Mouse (Mus musculus): ENCODE results near the gene Ap1b1.

Ap1b1 gene

GRCm38 (mm10) chr11:5000241-5000640, 13.6 kb downstream of the Ap1b1 start:
- Histone ChIP-seq H3K27me3 (ENCODE audit: control insufficient read depth, insufficient read depth, low read length, poor library complexity, severe bottlenecking) (no peaks in the 10 kb centered on the region), H3K36me3 (ENCODE audit: control insufficient read depth, insufficient read depth, low read length, poor library complexity, severe bottlenecking) (peaks cover 2% of the 10 kb centered on the region; the same call in 1 of the 2 replicates)
- no peak for DNase-seq (ENCODE audit: low read depth, low spot score)

DNA sequence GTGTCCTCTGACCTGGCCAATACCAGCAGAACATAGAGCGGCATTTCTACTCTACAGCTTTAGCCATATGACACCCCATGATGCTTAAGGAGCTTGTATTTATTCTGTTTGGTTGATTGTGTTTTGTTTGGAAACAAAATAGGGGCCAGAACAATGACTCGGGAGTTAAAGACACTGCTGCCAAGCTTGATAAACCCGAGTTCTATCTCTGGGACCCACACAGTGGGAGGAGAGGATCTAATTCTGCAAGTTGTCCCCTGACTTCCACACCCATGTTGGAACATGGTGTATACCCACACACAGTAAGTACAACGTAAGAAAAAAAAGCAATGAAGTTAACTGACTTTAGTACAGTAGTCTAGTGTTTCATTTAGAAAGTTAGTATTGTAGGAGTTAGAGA, 16.2 kb downstream of the Ap1b1 start:
- DNase-seq (ENCODE audit: low read depth, low spot score), result no peak
- H3K36me3 ChIP-seq (ENCODE audit: control insufficient read depth, insufficient read depth, low read length, poor library complexity, severe bottlenecking), result peaks cover 2% of the 10 kb centered on the region; the same call in 1 of the 2 replicates

DNA sequence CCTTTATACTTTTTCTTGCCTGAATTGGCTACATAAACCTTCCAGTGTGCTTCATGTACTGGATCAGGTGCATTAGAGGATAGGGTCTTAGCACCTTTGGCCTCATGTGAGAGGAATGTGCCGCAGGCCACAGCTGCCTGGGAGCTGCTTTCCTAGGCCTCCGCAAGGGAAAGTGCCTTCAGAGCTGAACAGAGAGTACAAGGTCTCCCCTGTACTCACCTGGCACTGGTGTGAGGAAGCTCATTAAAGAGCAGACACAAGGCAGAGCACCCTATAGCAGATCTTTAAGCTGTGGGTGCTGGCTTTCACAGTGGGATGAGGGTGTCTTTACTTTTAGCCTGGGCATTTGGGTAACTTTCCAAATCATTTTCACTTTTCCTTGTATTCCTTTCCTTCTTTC, 18.9 kb downstream of the Ap1b1 start:
- DNase-seq (ENCODE audit: low read depth, low spot score), result no peak
- Histone ChIP-seq H3K27me3 (ENCODE audit: control insufficient read depth, insufficient read depth, low read length, poor library complexity, severe bottlenecking) (no peaks in the 10 kb centered on the region), H3K36me3 (ENCODE audit: control insufficient read depth, insufficient read depth, low read length, poor library complexity, severe bottlenecking) (peaks cover 2% of the 10 kb centered on the region)

More for the DNA sequence above, 16.2 kb downstream of the Ap1b1 start:
- H3K27me3 ChIP-seq (ENCODE audit: control insufficient read depth, insufficient read depth, low read length, poor library complexity, severe bottlenecking), result no peaks in the 10 kb centered on the region

- no peak for DNase-seq (ENCODE audit: low read depth, low spot score)
- Histone ChIP-seq H3K27me3 (ENCODE audit: control insufficient read depth, insufficient read depth, low read length, poor library complexity, severe bottlenecking) (no peaks in the 10 kb centered on the region), H3K36me3 (ENCODE audit: control insufficient read depth, insufficient read depth, low read length, poor library complexity, severe bottlenecking) (peaks cover 2% of the 10 kb centered on the region)
Observed at GRCm38 (mm10) chr11:5007186-5007585, 20.6 kb downstream of the Ap1b1 start.

GRCm38 (mm10) chr11:5008867-5009266, 22.2 kb downstream of the Ap1b1 start:
- no peaks in the 10 kb centered on the region for H3K27me3 ChIP-seq (ENCODE audit: control insufficient read depth, insufficient read depth, low read length, poor library complexity, severe bottlenecking)
- DNase-seq (ENCODE audit: low read depth, low spot score), result no peak
- peaks cover 5% of the 10 kb centered on the region for H3K36me3 ChIP-seq (ENCODE audit: control insufficient read depth, insufficient read depth, low read length, poor library complexity, severe bottlenecking)

- no peaks in the 10 kb centered on the region for H3K27me3 ChIP-seq (ENCODE audit: control insufficient read depth, insufficient read depth, low read length, poor library complexity, severe bottlenecking)
- H3K36me3 ChIP-seq (ENCODE audit: control insufficient read depth, insufficient read depth, low read length, poor library complexity, severe bottlenecking), result peaks cover 4% of the 10 kb centered on the region
- DNase-seq (ENCODE audit: low read depth, low spot score), result no peak
Observed at GRCm38 (mm10) chr11:5009354-5010074, 22.9 kb downstream of the Ap1b1 start.

GRCm38 (mm10) chr11:5010205-5010604, 23.6 kb downstream of the Ap1b1 start:
- H3K27me3 ChIP-seq (ENCODE audit: control insufficient read depth, insufficient read depth, low read length, poor library complexity, severe bottlenecking), result no peaks in the 10 kb centered on the region
- H3K36me3 ChIP-seq (ENCODE audit: control insufficient read depth, insufficient read depth, low read length, poor library complexity, severe bottlenecking), result peaks cover 6% of the 10 kb centered on the region
- DNase-seq (ENCODE audit: low read depth, low spot score), result no peak

GRCm38 (mm10) chr11:5011480-5011879, 24.9 kb downstream of the Ap1b1 start:
- no peak for DNase-seq (ENCODE audit: low read depth, low spot score)
- Histone ChIP-seq H3K36me3 (ENCODE audit: control insufficient read depth, insufficient read depth, low read length, poor library complexity, severe bottlenecking) (peaks cover 10% of the 10 kb centered on the region), H3K27me3 (ENCODE audit: control insufficient read depth, insufficient read depth, low read length, poor library complexity, severe bottlenecking) (no peaks in the 10 kb centered on the region)

GRCm38 (mm10) chr11:5012213-5012715, 25.6 kb downstream of the Ap1b1 start:
- peak; percentile 17 for DNase-seq (ENCODE audit: low read depth, low spot score)
- Histone ChIP-seq H3K27me3 (ENCODE audit: control insufficient read depth, insufficient read depth, low read length, poor library complexity, severe bottlenecking) (no peaks in the 10 kb centered on the region), H3K36me3 (ENCODE audit: control insufficient read depth, insufficient read depth, low read length, poor library complexity, severe bottlenecking) (peaks cover 16% of the 10 kb centered on the region)

- Histone ChIP-seq H3K36me3 (ENCODE audit: control insufficient read depth, insufficient read depth, low read length, poor library complexity, severe bottlenecking) (peaks cover 29% of the 10 kb centered on the region), H3K27me3 (ENCODE audit: control insufficient read depth, insufficient read depth, low read length, poor library complexity, severe bottlenecking) (no peaks in the 10 kb centered on the region)
- peak; percentile 60 for DNase-seq (ENCODE audit: low read depth, low spot score)
Observed at GRCm38 (mm10) chr11:5015720-5016119, 29.1 kb downstream of the Ap1b1 start.

DNA sequence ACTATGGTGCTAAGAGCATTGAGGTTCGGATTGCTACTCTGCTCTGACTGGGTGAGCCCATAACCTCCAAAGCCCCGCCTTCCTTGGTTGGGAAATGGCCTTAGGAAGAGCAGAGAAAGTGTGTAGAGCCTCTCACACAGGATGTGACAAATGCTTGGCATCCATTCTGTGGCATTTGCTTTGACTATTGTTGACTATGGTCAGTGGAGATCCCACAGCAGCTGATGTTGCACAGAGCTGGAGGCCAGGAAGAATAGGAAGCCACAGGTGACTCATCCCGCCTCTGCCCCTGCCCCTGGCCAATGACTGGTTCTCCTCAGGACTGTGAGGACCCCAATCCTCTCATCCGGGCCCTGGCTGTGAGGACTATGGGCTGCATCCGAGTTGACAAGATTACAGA, 29.7 kb downstream of the Ap1b1 start:
- no peak for DNase-seq (ENCODE audit: low read depth, low spot score)
- Histone ChIP-seq H3K27me3 (ENCODE audit: control insufficient read depth, insufficient read depth, low read length, poor library complexity, severe bottlenecking) (no peaks in the 10 kb centered on the region), H3K36me3 (ENCODE audit: control insufficient read depth, insufficient read depth, low read length, poor library complexity, severe bottlenecking) (peaks cover 29% of the 10 kb centered on the region)

DNA sequence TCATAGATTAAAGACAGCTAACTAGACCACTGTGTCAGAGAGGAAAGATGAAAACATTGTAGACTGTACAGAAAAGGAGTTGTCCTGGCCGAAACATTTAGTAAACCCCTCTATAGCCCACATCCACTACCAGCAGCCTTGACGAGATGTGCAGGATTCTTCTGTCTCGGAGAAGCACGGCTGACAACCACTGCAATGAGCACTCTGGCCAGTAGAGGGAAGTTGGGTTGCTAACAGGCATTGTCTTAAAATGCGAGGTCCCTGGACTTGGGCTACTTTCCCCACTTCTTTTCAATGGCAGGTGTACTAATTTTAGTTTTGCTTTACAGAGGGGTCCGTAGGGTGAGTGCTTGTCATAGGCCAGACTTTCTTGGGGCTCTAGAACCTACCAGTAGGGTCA, 30.9 kb downstream of the Ap1b1 start:
- Histone ChIP-seq H3K27me3 (ENCODE audit: control insufficient read depth, insufficient read depth, low read length, poor library complexity, severe bottlenecking) (no peaks in the 10 kb centered on the region), H3K36me3 (ENCODE audit: control insufficient read depth, insufficient read depth, low read length, poor library complexity, severe bottlenecking) (peaks cover 29% of the 10 kb centered on the region)
- no peak for DNase-seq (ENCODE audit: low read depth, low spot score)

GRCm38 (mm10) chr11:5025108-5025507, 38.5 kb downstream of the Ap1b1 start:
- no peaks in the 10 kb centered on the region for H3K27me3 ChIP-seq (ENCODE audit: control insufficient read depth, insufficient read depth, low read length, poor library complexity, severe bottlenecking)
- peaks cover 6% of the 10 kb centered on the region for H3K36me3 ChIP-seq (ENCODE audit: control insufficient read depth, insufficient read depth, low read length, poor library complexity, severe bottlenecking)
- no peak for DNase-seq (ENCODE audit: low read depth, low spot score)

DNA sequence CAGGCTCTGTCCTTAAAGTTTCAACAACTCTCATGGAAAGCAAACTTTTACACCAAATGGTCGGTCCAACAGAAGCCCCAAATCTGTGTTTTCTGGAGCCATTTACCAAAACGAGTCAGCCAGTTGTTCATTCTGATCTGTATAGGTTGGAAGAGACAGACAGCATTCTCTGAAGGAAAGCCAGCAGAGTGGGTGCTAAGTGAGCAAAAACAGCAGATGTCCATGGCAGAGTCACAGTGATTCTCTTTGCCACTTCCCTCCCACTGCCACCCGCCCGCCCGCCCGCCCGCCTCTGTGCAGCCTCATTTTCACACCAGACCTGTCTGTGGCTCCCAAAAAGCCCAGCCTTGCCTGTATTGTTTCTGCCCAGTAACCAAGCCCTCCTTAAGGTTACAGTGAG, 41.6 kb downstream of the Ap1b1 start:
- Histone ChIP-seq H3K36me3 (ENCODE audit: control insufficient read depth, insufficient read depth, low read length, poor library complexity, severe bottlenecking) (peaks cover 14% of the 10 kb centered on the region), H3K27me3 (ENCODE audit: control insufficient read depth, insufficient read depth, low read length, poor library complexity, severe bottlenecking) (no peaks in the 10 kb centered on the region)
- no peak for DNase-seq (ENCODE audit: low read depth, low spot score)

DNA sequence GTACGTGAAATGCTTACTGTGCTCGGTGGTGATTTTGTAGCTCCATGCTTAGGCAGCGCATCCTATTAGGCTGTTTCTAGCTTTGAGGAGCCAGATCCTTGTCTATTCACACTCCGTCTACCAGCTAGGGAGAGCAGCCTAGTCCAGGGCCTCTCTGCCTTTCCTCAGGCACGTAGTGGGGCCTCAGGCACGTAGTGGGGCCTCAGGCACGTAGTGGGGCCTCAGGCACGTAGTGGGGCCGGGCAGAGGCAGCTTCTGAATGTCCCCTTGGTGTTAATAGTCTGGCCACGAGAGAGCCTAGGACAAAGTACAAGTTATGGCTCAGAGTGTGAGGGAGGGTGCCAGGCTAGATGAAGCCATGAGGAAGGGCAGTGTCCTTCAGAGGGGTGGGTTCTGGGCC, 46.1 kb downstream of the Ap1b1 start:
- Histone ChIP-seq H3K27me3 (ENCODE audit: control insufficient read depth, insufficient read depth, low read length, poor library complexity, severe bottlenecking) (no peaks in the 10 kb centered on the region), H3K36me3 (ENCODE audit: control insufficient read depth, insufficient read depth, low read length, poor library complexity, severe bottlenecking) (peaks cover 24% of the 10 kb centered on the region)
- DNase-seq (ENCODE audit: low read depth, low spot score), result no peak

DNA sequence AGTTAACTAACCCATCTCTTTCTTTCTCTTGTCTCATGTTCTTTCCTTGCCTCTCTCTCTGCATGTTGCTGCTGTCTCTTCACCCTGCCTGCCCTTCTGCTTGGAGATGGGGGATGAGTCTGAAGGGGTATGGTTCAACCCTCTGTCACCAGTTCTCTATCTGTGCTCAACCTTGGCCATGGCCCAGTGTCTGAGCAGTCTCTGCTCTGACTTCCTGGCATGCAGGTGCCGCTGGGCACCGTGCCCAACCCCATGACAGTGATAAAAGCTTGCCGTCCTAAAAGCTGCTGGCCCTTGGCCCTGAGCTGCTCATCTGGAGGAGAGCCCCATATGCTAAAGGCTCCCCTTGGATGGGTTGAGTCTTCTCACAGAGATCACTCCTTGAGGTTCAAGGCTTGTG, 46.5 kb downstream of the Ap1b1 start:
- no peak for DNase-seq (ENCODE audit: low read depth, low spot score)
- Histone ChIP-seq H3K36me3 (ENCODE audit: control insufficient read depth, insufficient read depth, low read length, poor library complexity, severe bottlenecking) (peaks cover 27% of the 10 kb centered on the region), H3K27me3 (ENCODE audit: control insufficient read depth, insufficient read depth, low read length, poor library complexity, severe bottlenecking) (no peaks in the 10 kb centered on the region)

Measured in splenic B cell, adult 2 months (primary cell).